Mouse (Mus musculus) hindbrain, embryonic 14.5 days (tissue): ENCODE measurements around the gene Zbtb24. TPM values are rescaled to one million over a fixed set of nuclear protein-coding genes. Genes with fewer than 3 reads are reported as not detected.
A peak's percentile ranks its signal among the peaks of the same experiment; 100 is the strongest.
"Not testable (repeated sequence)": the region's sequence is repeated elsewhere in the genome, so short reads cannot be mapped to it uniquely, and the experiment has no call there.

Source experiments
- ATAC-seq: fragments of 200-750 bp; cut with Nextera tagmentation; 2 replicates; pipeline ENCODE4 v1.8.0; 2017; ENCODE audit warnings: moderate number of reproducible peaks, mild to moderate bottlenecking, moderate TSS enrichment, moderate library complexity; ENCODE audit not compliant: low FRiP score
- DNase-seq: peaks from one replicate; pipeline ENCODE4 v3.0.0-alpha.2; 2015; ENCODE audit warnings: low spot score
- H3K27ac ChIP-seq: fragments of 300-500 bp; sonication (generic); 2 replicates; pipeline ENCODE4 v1.5.1; 2014; ENCODE audit warnings: mild to moderate bottlenecking, moderate library complexity
- H3K27me3 ChIP-seq: fragments of 300-500 bp; sonication (generic); 2 replicates; pipeline ENCODE4 v1.6.1; 2014; ENCODE audit warnings: mild to moderate bottlenecking, low read length, mixed read lengths; ENCODE audit not compliant: control insufficient read depth, insufficient read depth
- H3K36me3 ChIP-seq: fragments of 300-500 bp; sonication (generic); replicated peaks from 2 replicates; pipeline ENCODE4 v1.6.1; 2014; ENCODE audit not compliant: control insufficient read depth, insufficient read depth
- H3K4me1 ChIP-seq: fragments of 300-500 bp; sonication (generic); replicated peaks from 2 replicates; pipeline ENCODE4 v1.6.1; 2014; ENCODE audit warnings: antibody characterized with exemption, low read length, mixed read lengths; ENCODE audit not compliant: control insufficient read depth, insufficient read depth
- H3K4me2 ChIP-seq: fragments of 300-500 bp; sonication (generic); replicated peaks from 2 replicates; pipeline ENCODE4 v1.6.1; 2014; ENCODE audit warnings: mild to moderate bottlenecking, moderate library complexity
- H3K4me3 ChIP-seq: fragments of 300-500 bp; sonication (generic); replicated peaks from 2 replicates; pipeline ENCODE4 v1.5.1; 2014; ENCODE audit warnings: mild to moderate bottlenecking, low read length
- H3K9ac ChIP-seq: fragments of 300-500 bp; sonication (generic); 2 replicates; pipeline ENCODE4 v1.6.1; 2014
- H3K9me3 ChIP-seq: fragments of 300-500 bp; sonication (generic); 2 replicates; pipeline ENCODE4 v1.6.1; 2016; ENCODE audit warnings: low read length; ENCODE audit not compliant: control insufficient read depth
- WGBS: fragments of 180-500 bp; shearing (Covaris S2); extraction: QIAGEN DNeasy Blood & Tissue Kit; methylation state at CpG from one replicate; pipeline ENCODE4 v1.1.7; 2014; 5-methylcytosine and 5-hydroxymethylcytosine counted together
- polyA plus RNA-seq: library from polyadenylated mRNA; unstranded; fragments of >200 nt; fragmentation: Nextera tagmentation; extraction: Ambion mirVana; gene quantifications from 2 replicates; pipeline ENCODE4 v1.2.1, GENCODE M21; 2014

The Zbtb24 gene
- 19.0 and 19.1 TPM in 2 replicates for polyA plus RNA-seq

GRCm38 (mm10) chr10:41450137-41450670 lies at the start of gene Zbtb24:
Gene Zbtb24 (plus strand): TSS chr10:41450383.
- Histone ChIP-seq H3K27me3 (no peaks in the 10 kb centered on the region), H3K9ac (peak within 1 kb of the TSS; percentile 88), H3K36me3 (peaks cover 13% of the 10 kb centered on the region), H3K4me2 (peak within 1 kb of the TSS; percentile 54), H3K27ac (peak within 1 kb of the TSS; percentile 83), H3K4me3 (peak within 1 kb of the TSS; percentile 72), H3K9me3 (no peaks in the 10 kb centered on the region), H3K4me1 (peaks cover 18% of the 10 kb centered on the region)
- DNase-seq (peak; percentile 98), ATAC-seq (peak; percentile 96)
- WGBS, result under 1% methylated on average over 48 of the region's 49 CpGs

DNA sequence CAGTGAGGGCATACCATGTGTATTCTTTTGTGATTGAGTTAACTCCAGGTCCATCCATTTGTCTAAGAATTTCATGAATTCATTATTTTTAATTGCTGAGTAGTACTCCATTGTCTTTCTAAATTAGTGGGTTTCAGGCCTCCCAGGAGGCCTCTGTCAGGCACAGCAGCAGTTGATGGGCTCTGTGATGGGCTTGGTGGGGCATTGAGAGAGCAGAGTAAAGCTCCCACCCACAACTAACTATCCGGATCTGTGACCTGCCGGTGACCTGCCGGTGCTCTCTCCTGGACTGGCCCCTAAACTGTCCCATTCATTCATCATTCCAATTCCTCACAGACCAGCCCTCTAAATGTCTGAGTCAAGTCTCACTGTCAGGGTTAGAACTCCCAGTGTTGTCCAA lies 49.1 kb upstream of the Zbtb24 start:
- H3K9me3 ChIP-seq, result no peaks in the 10 kb centered on the region
- H3K36me3 ChIP-seq, result no peaks in the 10 kb centered on the region
- H3K27me3 ChIP-seq, result no peaks in the 10 kb centered on the region
- H3K4me2 ChIP-seq, result no peak overlapping the region
- H3K27ac ChIP-seq, result no peak overlapping the region
- no peaks in the 10 kb centered on the region for H3K4me1 ChIP-seq
- 82% methylated on average over 3 of the region's 3 CpGs for WGBS
- H3K9ac ChIP-seq, result no peak overlapping the region
- no peak overlapping the region for H3K4me3 ChIP-seq
- ATAC-seq, result no peak
- DNase-seq, result no peak

DNA sequence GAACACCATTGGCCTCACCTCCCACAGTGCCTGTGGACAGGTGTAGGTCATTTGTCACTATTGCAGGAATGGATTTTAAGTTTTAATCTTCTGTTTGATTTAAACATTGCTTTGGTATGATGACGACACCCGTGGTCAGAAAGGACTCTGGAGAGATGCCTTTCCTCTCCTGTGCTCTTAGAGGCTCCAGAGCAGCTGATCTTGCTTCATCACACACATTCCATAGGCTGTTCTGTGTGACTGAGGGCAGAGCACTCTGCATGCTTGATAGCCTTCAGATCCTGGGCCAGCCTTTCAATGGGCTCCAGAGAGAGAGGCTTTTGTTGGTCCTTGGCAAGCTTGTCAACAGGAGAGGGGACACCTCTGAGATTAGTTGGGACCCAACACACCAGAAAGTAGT lies 46.8 kb upstream of the Zbtb24 start:
- WGBS, result 63% methylated on average over 2 of the region's 2 CpGs
- no peak for ATAC-seq
- Histone ChIP-seq H3K9ac (no peak overlapping the region), H3K9me3 (no peaks in the 10 kb centered on the region), H3K27ac (no peak overlapping the region), H3K27me3 (no peaks in the 10 kb centered on the region), H3K4me1 (no peaks in the 10 kb centered on the region), H3K4me3 (no peak overlapping the region), H3K36me3 (no peaks in the 10 kb centered on the region), H3K4me2 (no peak overlapping the region)
- no peak for DNase-seq

- Histone ChIP-seq H3K9me3 (no peaks in the 10 kb centered on the region), H3K27me3 (no peaks in the 10 kb centered on the region), H3K4me2 (no peak overlapping the region), H3K9ac (no peak overlapping the region), H3K4me1 (no peaks in the 10 kb centered on the region), H3K27ac (no peak overlapping the region), H3K4me3 (no peak overlapping the region), H3K36me3 (no peaks in the 10 kb centered on the region)
- no peak for ATAC-seq
- 44% methylated on average over 3 of the region's 3 CpGs for WGBS
- DNase-seq, result peak; percentile 56
Measured at GRCm38 (mm10) chr10:41403893-41404612, 46.1 kb upstream of the Zbtb24 start.

DNA sequence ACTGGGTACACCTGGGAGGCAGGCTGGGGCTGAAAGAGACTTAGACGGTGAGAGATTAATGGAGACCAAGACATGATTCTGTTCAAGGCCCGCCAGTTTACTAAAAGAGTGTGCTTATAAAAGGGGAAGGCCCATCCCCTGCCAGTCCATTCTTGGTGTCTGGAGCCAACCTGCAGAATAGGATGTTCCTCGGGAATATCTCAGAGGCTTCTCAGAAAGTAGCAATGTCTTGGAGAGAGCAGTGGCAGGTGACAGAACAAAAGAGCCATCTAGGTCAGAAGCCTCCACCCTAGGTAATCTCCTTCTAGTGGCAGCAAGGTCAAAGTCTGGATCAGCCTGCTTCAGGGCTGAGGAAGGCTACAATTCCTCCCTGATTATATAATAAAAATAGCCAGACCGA lies 40.0 kb upstream of the Zbtb24 start:
- ATAC-seq, H3K9me3 ChIP-seq, H3K4me2 ChIP-seq, H3K4me1 ChIP-seq, H3K4me3 ChIP-seq, H3K9ac ChIP-seq, DNase-seq, H3K36me3 ChIP-seq, H3K27me3 ChIP-seq, H3K27ac ChIP-seq: not testable (repeated sequence)
- 96% methylated on average over 4 of the region's 4 CpGs for WGBS

DNA sequence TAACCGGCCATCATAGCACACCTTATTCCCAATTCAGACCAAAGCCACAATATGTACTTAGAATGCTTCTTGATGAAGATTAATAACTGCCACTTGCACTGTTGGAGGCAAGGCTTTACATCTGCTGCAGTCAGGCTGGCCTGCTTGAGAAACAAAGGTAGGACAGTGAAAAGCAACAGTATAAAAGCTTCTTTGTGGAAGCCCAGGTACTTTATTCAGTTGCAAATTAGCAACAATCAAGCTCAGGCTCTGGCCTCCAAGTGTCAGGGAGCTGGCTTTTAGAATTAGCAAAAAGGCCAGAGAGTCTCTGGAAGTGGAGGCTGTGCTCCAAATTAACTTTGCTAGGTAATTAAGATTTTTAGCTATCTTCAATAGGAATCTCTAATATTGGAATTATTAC lies 39.4 kb upstream of the Zbtb24 start:
- not testable (repeated sequence) for H3K4me2 ChIP-seq, H3K27me3 ChIP-seq, DNase-seq, ATAC-seq, H3K27ac ChIP-seq, H3K9ac ChIP-seq, H3K4me1 ChIP-seq, H3K36me3 ChIP-seq, H3K4me3 ChIP-seq
- peaks cover 14% of the 10 kb centered on the region for H3K9me3 ChIP-seq
- WGBS, result 97% methylated on average over 1 of the region's 1 CpGs

DNA sequence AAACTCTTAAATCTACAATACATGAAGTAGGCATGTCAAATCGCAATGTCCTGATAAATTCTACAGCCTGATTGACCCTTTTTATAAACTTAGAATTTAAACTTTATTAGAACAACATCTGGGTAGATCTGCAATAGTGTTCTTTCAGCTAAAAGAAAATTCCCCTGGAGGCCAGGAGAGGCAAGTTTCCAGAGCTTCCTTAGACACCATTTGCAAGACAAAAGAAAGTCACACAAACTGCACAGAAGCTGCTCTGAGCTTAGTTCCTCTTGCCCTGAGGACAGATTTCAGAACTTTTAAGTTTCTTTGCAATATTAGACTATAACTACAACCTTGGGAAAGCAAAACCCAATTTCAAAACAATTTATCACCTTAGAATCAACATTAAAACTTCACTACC lies 36.7 kb upstream of the Zbtb24 start:
- H3K27ac ChIP-seq, H3K9ac ChIP-seq, ATAC-seq, H3K4me3 ChIP-seq, H3K36me3 ChIP-seq, DNase-seq, H3K4me1 ChIP-seq, H3K4me2 ChIP-seq, H3K27me3 ChIP-seq: not testable (repeated sequence)
- peaks cover 28% of the 10 kb centered on the region for H3K9me3 ChIP-seq
- 92% methylated on average over 1 of the region's 1 CpGs for WGBS

GRCm38 (mm10) chr10:41415368-41415767 lies 34.8 kb upstream of the Zbtb24 start:
- H3K4me1 ChIP-seq, ATAC-seq, H3K27me3 ChIP-seq, H3K4me2 ChIP-seq, H3K36me3 ChIP-seq, H3K4me3 ChIP-seq, H3K27ac ChIP-seq, H3K9ac ChIP-seq, DNase-seq: not testable (repeated sequence)
- H3K9me3 ChIP-seq, result peaks cover 19% of the 10 kb centered on the region
- 83% methylated on average over 2 of the region's 2 CpGs for WGBS

- Histone ChIP-seq H3K9me3 (peaks cover 15% of the 10 kb centered on the region), H3K4me1 (no peaks in the 10 kb centered on the region), H3K4me2 (no peak overlapping the region), H3K27ac (no peak overlapping the region), H3K36me3 (no peaks in the 10 kb centered on the region), H3K9ac (no peak overlapping the region), H3K27me3 (no peaks in the 10 kb centered on the region), H3K4me3 (no peak overlapping the region)
- DNase-seq (no peak), ATAC-seq (no peak)
- 81% methylated on average over 9 of the region's 9 CpGs for WGBS
Measured at GRCm38 (mm10) chr10:41420496-41421200, 29.5 kb upstream of the Zbtb24 start.
